Mouse (Mus musculus): ENCODE measurements around the gene Ccdc28b.

The Ccdc28b gene

GRCm38 (mm10) chr4:129623681-129624091 is at the start of gene Ccdc28b:
Ccdc28b (minus strand) TSS chr4:129623947.
- no peak for DNase-seq

GRCm38 (mm10) chr4:129672878-129673449 is 49.2 kb upstream of the Ccdc28b start:
- DNase-seq: no peak

- DNase-seq: peak; percentile 90
Observed at GRCm38 (mm10) chr4:129672083-129672877, 48.5 kb upstream of the Ccdc28b start, which contains the start of gene Kpna6. Kpna6 (minus strand) TSS chr4:129672767.

GRCm38 (mm10) chr4:129671491-129672082 is 47.8 kb upstream of the Ccdc28b start:
- DNase-seq: peak; percentile 40

GRCm38 (mm10) chr4:129662255-129662813 is 38.6 kb upstream of the Ccdc28b start:
- no peak for DNase-seq

GRCm38 (mm10) chr4:129661584-129661983 is 37.8 kb upstream of the Ccdc28b start:
- no peak for DNase-seq

- DNase-seq: no peak
Observed at GRCm38 (mm10) chr4:129654770-129655169, 31.0 kb upstream of the Ccdc28b start.

- no peak for DNase-seq
Observed at GRCm38 (mm10) chr4:129650359-129650758, 26.6 kb upstream of the Ccdc28b start.

GRCm38 (mm10) chr4:129648656-129649055 is 24.9 kb upstream of the Ccdc28b start:
- DNase-seq: no peak

- no peak for DNase-seq
Observed at GRCm38 (mm10) chr4:129645204-129645603, 21.5 kb upstream of the Ccdc28b start.

- DNase-seq: no peak
Observed at GRCm38 (mm10) chr4:129641756-129642155, 18.0 kb upstream of the Ccdc28b start.

- peak; percentile 98 for DNase-seq
Observed at GRCm38 (mm10) chr4:129640638-129641467, 17.1 kb upstream of the Ccdc28b start, which contains the start of gene Txlna. Txlna (minus strand) TSS chr4:129641065.

GRCm38 (mm10) chr4:129640101-129640637 is 16.4 kb upstream of the Ccdc28b start:
- no peak for DNase-seq

GRCm38 (mm10) chr4:129639221-129639620 is 15.5 kb upstream of the Ccdc28b start:
- no peak for DNase-seq

GRCm38 (mm10) chr4:129633852-129634251 is 10.1 kb upstream of the Ccdc28b start:
- no peak for DNase-seq

GRCm38 (mm10) chr4:129631867-129632266 is 8.1 kb upstream of the Ccdc28b start:
- DNase-seq: no peak

GRCm38 (mm10) chr4:129630944-129631343 is 7.2 kb upstream of the Ccdc28b start:
- no peak for DNase-seq

GRCm38 (mm10) chr4:129626035-129626434 is 2.3 kb upstream of the Ccdc28b start:
- no peak for DNase-seq

- DNase-seq: no peak
Observed at GRCm38 (mm10) chr4:129625496-129625895, 1.7 kb upstream of the Ccdc28b start.

- DNase-seq: peak; percentile 66
Observed at GRCm38 (mm10) chr4:129625029-129625370, 1.3 kb upstream of the Ccdc28b start.

GRCm38 (mm10) chr4:129624281-129625028 is 708 bp upstream of the Ccdc28b start:
- DNase-seq: peak; percentile 81
